Mouse (Mus musculus): Measurements from ENCODE around the gene Prr14l. TPM values are rescaled to one million over a fixed set of nuclear protein-coding genes. Genes with fewer than 3 reads are reported as not detected.

Gene Prr14l
- total RNA-seq, 2 experiments from 2014 or later, result 44.0 to 44.9 TPM

- DNase-seq (ENCODE audit: low spot score in 2 of 2), result no peak
These were observed 113.9 kb downstream of the Prr14l start for GRCm38 (mm10) chr5:32740138-32740537.

Other genes with a start within 250 kb of the Prr14l start
- gene Yes1, start 243.1 kb downstream of the Prr14l start, total RNA-seq (2021), result 10 to 100 TPM; 16.4 to 18.7 TPM
- gene Pisd, start 68.6 kb downstream of the Prr14l start, total RNA-seq (2021), result 10 to 100 TPM; 52.3 to 55.6 TPM
- gene Gm20671, start 27.1 kb downstream of the Prr14l start, total RNA-seq (2021), result not detected
- 10 to 100 TPM; 47.0 to 60.7 TPM for gene Depdc5, start 9.4 kb upstream of the Prr14l start, total RNA-seq (2021)
- 1,000 to 10,000 TPM; 1,193 to 1,271 TPM for gene Ywhah, start 164.6 kb upstream of the Prr14l start, total RNA-seq (2021)
- gene Slc5a1, start 250.0 kb upstream of the Prr14l start, total RNA-seq (2021), result under 1 TPM; 0.20 to 0.23 TPM